Comparison of ENCODE assay signal across 8 mouse cellular contexts in the genomic region with DNA sequence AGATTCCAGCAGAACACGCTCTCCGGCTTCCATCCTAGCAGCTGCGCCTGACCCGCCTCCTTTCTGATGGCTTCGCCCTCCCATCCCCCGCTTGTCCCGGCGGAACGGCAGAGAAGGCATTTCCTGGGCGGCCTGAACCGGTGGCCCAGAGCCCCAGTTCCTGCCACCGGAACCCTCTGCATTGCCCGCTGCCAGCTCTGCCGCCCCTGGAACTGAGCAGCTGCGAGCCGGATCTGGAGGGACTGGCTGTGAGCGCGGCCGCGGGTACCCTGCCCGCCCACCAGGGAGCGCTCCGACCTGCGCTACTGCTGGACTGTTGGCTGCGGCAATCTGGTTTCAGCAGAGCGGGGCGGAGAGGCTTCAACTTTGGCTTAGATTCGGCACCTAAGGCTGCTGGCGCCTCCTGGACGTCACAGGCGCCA. TPM values are rescaled to one million over a fixed set of nuclear protein-coding genes. Genes with fewer than 3 reads are reported as not detected.
DNase-seq lines count a peak whose midpoint lies in the region; ATAC-seq lines count a peak whose summit lies in the region.

No protein-coding gene starts in this region.

- WGBS in midbrain, embryonic 10.5 days = under 1% methylated on average over 31 of the region's 31 CpGs

- peaks cover 58% of the 10 kb centered on the region for H3K4me1 ChIP-seq in midbrain, embryonic 10.5 days

- DNase-seq in WW6 (ENCODE audit: low read depth, low spot score) = peak; percentile 73
- peak; percentile 80 for DNase-seq in gastrocnemius, postnatal 25 days
- DNase-seq in left cerebral cortex, postnatal 4 days = peak; percentile 80
- DNase-seq in midbrain, embryonic 10.5 days (ENCODE audit: low spot score) = peak; percentile 89
- DNase-seq in right cerebral cortex, postnatal 36 days (ENCODE audit: low spot score in 2 of 2) = peak; percentile 51 to 59
- DNase-seq in urinary bladder, postnatal 36 days (ENCODE audit: low spot score in 2 of 2) = peak; percentile 73 to 81

- no peaks in the 10 kb centered on the region for H3K9me3 ChIP-seq in midbrain, embryonic 10.5 days (replicated peaks)

- peak overlapping the region; percentile 48 for H3K4me3 ChIP-seq in midbrain, embryonic 10.5 days

- H3K36me3 ChIP-seq in midbrain, embryonic 10.5 days = no peaks in the 10 kb centered on the region

- H3K27me3 ChIP-seq in midbrain, embryonic 10.5 days (ENCODE audit: low read depth, poor library complexity, severe bottlenecking) = peaks cover 78% of the 10 kb centered on the region

- peak overlapping the region; percentile 61; the same call in 1 of the 2 replicates for H3K27ac ChIP-seq in midbrain, embryonic 10.5 days (replicated peaks)

- peak; percentile 54 for ATAC-seq in common myeloid progenitor, adult 5-6 weeks (replicated peaks; ENCODE audit: low read depth, poor library complexity, severe bottlenecking)
- peak; percentile 24 for ATAC-seq in inflammation-experienced regulatory T-cells, adult 6 months

- intact Hi-C loops in left cerebral cortex, postnatal 4 days (cut with DNase I) = loop anchor here (5.0 to 10.0 kb wide), 2 partner anchors 600 to 792 kb away; no protein-coding TSS in a partner anchor

RNA-seq across cellular contexts. Expression of a gene that starts 3.1 kb away (rescaled TPM):
- 0.41 and 0.73 TPM in 2 replicates for total RNA-seq in common myeloid progenitor, adult 5-6 weeks (2017)
- under 1 TPM; 0.49 to 0.67 TPM for total RNA-seq in gastrocnemius, postnatal 25 days (2021)
- polyA plus RNA-seq in inflammation-experienced regulatory T-cells, adult 6 months (2017; shearing (Covaris generic)) = 1 to 10 TPM; 3.8 to 5.8 (median 3.8) TPM
- 1 to 10 TPM; 1.6 to 1.9 TPM for total RNA-seq in left cerebral cortex, postnatal 4 days (2021)
- polyA plus RNA-seq in midbrain, embryonic 10.5 days (2016; fragmentation: Nextera tagmentation; extraction: Ambion mirVana) = 15.6 and 19.4 TPM in 2 replicates

Comparison
In these comparisons a context has a peak if more than half of its experiments do, and no peak if none do; other contexts are left out.
1. Peak in every context shown above with its lines: DNase-seq, ATAC-seq, H3K4me3 ChIP-seq and H3K27ac ChIP-seq.